Mouse (Mus musculus) c-Kit-positive CD71-positive TER-119-negative erythroid progenitor cells, embryonic 14.5 days (primary cell): Measurements from ENCODE around the gene Klc1.

Experiments used
- DNase-seq: peaks from one replicate; pipeline ENCODE4 v3.0.0-alpha.2; 2013; ENCODE audit warnings: low read depth

Gene Klc1

DNA sequence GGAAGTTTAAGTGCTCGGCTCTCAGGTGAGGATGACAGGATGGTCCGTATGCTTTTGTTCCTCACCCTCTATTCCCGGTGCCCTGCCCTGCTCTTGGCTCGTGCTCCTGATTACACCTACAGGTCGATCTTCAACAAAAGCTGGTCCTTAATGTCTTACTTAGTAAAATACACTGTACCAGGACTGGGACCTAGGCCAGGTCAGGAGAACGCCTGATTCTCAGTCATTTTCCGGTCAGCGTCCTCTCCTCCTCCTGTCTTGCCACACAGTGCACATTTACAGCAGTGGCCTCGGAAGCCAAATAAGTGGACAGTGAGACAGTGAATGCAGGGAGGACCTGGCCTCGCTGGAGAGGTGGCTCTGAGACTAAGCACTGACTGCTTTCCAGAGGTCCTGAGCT lies 12.0 kb downstream of the Klc1 start:
- DNase-seq, result no peak

DNA sequence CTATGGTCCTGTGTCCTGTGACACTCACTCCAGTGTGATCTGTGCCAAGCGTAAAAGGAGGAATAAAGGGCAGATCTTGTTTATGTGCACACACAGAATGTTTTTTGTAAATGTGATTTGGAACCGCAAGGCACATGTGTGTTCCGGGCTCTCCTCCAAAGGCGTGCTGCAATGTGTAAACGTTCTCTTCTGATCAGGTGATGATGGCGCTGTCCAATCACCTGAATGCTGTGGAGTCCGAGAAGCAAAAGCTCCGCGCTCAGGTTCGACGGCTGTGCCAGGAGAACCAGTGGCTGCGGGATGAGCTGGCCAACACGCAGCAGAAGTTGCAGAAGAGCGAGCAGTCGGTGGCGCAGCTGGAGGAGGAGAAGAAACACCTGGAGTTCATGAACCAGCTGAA lies 15.5 kb downstream of the Klc1 start:
- no peak for DNase-seq

DNA sequence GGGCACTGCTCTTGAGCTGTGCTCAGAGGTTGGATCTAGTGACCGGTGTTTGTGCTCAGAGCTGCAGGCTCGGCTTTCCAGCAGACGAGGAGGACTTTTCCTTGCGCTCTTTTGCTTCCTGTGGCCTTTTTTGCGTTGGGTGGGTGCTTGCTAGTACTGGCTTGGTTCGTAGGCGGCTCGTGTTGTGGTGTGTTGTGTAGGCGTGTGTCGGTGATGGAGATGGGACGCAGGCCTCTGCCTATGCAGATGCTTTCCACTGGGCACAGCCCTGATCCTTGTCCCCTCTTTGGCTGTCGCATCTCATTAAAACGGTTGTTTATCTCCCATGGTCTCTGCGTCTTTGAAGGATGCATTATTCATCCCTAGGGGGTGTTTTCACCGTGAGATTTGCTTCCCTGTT lies 16.2 kb downstream of the Klc1 start:
- DNase-seq, result no peak

DNA sequence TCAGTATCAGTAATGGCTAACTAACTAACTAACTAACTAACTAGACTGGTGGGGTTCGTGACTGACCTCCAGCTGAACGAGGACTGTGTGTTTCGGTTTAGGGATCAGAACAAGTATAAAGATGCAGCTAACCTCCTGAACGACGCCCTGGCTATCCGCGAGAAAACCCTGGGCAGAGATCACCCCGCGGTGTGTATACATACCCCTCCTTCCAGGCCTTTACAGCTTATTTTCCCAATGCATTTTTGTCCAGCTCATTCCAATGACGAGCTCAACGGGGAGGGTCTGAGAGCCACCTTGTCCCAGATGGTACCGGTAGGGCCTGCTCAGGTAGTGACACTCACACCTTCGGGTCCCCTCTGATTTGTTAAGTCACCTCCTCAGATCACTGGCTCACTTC lies 19.3 kb downstream of the Klc1 start:
- DNase-seq, result no peak

DNA sequence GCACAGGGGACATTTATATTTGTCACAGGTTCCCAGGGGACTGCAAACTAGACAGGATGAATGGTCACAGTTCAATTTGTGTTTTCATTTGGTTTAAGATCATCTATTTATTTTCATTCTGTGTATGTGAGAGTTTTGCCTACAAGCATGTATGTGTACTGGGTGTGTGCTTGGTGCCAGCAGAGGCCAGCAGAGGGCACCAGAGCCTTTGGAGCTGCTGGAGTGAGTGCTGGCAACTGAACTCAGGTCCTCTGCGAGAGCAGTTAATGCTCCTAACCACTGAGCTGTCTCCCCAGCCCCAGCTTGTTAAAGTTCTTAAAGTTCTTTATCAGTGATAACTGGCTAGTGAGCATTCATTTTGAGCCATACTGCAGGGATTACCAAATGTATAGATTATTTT lies 20.9 kb downstream of the Klc1 start:
- DNase-seq, result no peak

DNA sequence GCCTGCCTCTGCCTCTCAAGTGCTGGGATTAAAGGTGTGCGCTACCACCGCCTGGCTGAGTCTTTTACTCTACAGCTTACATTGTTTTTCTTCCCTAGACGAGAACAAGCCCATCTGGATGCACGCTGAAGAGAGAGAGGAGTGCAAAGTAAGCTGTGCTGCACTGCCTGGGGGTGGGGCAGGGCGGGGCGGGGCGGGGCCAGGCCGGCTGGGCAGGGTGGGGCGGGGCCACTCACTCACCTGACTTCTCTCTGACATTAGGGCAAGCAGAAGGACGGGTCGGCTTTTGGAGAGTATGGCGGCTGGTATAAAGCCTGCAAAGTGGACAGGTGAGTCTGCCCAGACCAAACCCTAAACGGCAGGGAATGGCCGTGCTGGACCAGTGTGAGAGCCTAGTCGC lies 26.5 kb downstream of the Klc1 start:
- DNase-seq, result no peak

DNA sequence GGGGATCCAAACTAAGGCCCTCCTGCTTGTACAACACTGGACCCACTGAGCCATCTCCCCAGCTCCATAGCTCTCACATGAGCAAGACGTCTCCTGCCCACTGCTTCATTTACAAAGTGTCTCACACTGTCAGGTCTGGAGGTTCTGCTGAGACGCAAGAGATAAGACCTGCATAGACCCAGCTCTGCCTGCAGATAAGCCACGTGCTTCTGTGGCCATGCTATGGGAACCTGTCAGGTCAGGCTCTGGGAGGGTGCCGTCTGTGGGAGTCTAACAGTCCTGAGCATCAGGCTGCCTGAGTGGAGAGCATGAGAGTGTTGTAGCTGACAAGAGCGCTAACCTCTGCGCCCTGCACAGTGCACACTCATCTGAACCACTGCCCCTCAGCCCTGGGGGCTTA lies 28.4 kb downstream of the Klc1 start:
- DNase-seq, result peak; percentile 20

DNA sequence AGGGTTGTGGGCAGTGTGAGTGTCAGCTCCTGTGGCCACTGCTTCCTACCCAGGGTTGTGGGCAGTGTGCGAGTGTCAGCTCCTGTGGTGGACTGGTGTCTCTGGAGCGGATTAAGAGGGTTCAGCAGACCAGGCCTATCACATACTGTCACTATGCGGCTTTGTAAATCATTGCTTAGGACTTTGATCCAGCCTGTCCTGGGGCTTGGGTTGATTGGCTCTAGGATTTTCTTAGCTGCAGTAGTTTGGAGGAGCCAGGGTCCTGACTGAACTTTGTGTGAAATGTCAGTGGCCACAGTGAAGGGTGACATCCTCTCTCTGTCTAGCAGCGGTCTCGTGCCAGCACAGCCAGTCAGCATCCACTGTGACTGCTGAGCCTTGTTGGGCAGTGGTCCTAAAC lies 31.4 kb downstream of the Klc1 start:
- DNase-seq, result no peak

DNA sequence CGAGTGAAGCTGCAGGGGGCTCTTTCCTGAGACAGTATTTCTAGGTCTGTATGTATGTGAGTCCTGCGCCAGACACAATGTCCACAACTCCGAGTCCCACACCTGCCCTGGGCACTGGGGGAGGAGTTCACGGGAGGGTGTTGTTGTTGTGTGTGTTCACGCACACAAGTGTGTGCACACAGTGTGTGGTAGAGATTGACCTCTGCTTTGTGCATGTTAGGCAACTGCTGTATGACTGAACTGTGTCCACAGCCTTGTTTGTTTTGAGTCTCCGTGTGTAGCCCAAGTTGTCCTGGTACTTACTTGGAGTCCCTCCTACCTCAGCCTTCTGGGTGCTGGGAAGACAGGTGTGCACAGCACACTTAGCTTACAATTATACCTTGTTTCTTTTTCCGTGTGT lies 32.0 kb downstream of the Klc1 start:
- no peak for DNase-seq

DNA sequence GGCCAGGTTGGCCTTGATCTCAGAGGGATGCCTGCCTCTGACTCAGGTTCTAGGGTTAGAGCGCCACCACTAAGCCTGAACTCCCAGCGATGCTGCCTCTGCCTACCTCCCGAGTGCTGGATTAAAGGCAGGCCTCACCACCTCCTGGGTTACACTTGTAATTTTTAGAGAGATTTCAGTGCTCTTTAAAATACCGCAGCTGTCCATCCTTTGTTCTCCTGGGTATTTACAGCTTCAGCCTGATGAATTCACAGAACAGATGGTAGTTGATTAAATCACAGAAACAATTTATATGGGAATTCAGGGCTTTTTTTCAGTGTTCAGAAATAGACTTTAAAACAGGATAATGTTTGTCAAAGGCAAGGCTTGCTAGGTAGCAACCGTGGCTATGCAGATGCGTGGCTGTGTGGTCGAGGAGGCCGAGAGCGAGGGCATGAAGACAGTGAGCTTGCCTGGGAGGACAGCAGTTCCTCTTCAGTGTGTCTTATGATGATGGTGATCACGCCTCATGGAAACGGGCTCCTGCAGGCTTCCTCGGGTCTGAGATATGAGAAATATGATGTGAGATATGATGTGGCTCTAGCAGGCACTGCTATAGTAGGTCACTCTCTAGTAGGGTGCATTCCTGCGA lies 32.9 kb downstream of the Klc1 start:
- no peak for DNase-seq

DNA sequence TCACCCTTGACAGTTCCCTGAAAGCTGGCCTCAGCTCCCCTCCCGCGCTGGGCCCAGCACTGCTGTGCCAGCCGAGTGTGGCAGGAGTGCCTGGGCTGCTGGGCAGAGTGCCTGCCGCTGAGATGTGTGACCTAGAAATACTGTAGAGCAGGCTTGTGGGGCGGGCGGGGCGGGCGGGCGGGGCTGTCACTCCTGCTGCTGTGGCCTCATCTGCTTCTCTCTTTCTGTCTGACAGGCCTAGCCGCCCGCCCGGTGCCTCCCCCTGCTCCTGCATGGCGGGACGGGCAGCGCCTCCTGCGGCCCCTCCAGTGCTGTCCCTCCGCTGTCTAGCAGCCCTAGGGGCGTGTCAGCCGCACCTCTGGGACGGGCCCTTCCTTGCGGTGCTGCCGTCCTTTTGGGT lies 35.5 kb downstream of the Klc1 start:
- no peak for DNase-seq

DNA sequence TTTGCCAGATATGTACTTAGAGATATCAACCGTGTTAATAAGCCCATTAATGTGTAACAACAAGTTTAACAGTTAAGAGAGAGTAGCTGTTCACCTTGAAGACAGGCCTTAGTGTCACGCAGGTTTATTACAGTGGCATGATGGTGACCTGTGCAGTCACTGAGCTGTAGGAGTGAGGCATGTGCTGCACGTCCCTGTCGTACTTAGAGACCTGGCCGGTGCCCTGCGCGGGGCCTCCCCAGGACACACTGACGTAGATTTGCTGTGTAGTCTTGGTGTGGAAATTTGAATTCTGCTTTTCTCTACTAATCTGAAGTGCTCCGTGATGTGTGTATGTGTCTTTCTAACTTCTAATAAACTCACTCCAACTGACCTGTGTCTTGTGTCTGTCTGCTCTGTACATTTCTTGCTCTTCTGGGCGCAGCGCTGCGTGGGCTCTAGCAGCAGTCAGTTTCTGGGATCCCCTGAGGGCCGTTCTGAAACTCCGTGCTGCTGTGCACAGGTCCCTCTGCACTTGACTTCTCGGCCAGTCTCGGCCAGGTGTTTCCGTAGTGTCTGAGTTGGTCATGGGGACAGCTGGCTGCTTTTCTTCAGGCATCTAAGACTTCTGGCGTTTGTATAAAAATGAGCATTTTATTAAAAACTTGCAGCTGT lies 36.0 kb downstream of the Klc1 start:
- DNase-seq, result no peak

DNA sequence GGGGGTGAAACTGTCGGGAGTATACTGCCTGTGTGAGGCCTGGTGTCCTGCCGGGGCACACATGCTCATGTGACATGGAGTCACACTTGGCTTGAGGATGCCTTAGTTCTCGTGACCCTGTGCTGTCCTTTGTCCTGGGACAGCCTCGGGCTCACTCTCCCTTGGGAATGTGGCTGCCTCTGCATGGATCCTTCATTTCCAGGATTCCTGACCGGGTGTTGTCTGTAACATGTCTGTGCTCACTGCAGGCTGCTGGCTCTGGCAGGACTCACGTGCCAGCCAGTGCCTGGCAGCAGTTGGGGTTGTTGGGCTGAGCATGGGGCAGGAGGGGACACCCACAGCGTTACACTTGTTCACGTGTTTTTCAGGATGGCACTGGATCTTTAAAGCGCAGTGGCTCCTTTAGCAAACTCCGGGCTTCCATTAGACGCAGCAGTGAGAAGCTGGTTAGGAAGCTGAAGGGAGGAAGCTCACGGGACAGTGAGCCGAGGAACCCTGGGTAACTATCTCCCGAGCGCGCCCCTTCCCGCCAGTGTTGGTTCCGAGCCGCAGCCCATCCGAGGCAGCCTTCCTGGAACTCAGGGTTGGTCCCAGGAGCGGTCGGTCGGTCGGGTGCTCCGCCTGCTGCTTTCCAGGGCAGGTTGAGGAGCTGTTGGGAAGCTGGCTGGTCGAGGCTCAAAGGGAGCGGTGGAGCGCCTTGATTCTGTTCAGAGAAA lies 36.7 kb downstream of the Klc1 start:
- DNase-seq, result no peak

DNA sequence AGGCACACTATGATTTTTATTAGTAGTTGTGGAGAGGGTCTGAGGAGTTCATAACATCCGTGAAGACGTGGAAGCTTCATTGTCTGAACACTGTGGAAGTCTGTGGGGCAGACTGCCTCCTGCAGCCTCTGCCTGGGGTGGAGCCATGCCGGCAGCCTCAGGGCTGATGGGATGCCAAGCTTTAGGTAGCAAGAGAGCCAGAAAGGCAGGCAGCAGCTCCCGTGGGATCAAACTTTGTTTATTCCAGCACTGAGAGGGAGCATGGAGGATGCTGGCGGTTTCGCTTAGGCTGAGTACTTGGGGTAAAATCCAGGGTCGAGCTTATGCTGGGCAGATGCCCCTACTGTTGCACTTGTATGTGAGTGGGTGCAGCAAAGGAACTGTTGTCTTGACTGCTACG lies 38.6 kb downstream of the Klc1 start:
- DNase-seq, result no peak

DNA sequence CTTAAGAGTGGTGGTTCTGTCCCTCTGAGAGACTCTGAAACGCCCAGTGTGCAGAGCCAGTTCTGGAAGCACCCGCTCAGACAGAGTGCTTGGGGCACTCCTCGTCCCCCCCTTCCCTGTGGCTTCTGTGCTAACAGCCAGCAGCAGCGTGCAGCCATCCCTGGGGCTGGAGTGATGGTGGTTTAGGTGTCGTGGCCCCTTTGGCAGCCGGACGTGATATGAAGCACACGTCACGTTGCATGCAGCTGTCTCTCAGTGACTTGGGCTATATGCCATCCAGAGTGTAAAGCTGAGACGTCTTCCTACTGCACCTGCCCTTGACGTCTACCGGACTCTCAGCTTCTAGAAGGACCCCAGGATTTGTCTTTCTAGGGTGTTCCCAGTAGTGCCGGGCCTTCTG lies 39.8 kb downstream of the Klc1 start:
- DNase-seq, result no peak

DNA sequence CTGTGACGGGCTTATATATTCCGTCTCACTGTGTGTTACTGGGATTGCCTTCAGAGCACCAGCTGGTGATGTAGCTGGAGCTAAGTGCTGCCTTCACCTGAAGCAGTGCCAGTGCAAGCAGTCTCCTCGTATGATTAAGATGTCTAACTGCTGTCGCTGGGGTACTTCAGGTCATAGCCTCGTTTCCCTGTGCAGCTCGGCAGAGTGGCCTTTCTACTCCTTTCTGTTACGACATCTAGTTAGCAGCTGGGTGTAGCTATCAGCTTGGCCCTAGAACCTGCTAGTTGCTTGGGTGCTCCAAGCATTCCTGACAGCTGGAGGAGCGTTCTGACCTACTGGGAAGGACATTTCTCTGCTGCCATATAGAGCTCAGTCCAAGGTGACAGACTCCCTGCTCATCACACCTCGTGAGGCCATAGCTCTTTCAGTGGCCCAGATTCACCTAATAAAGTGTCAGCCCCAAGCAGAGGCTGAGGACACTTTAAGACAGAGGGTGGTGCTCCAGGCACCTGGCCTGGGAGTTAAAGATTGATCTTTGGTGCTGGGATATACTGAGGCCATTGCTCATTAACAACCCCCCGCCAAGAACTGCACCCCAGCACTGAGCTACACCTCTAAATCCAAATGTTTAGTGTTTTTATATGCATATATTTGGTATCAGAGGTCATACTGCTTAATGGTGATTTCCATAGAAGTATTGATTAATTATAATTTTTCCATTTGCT lies 42.0 kb downstream of the Klc1 start:
- no peak for DNase-seq

DNA sequence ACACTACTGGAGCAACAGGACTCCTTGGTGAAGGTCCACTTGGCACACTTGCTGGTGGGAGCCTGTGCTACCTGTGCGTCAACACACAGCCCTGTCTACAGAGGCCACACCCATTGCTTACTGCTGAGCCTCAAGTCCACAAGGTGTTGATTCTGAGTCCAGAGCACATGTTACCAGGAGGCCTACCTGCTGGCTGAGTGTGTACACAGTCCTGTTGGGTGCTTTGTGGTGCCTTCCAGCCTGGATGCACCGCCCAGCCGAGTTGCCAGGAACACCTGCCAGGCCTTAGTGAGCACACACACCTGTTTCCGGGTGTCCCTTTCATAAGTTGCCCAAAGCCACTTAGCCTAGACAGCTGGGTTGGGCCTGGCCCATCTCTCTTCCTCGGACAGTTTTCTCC lies 44.9 kb downstream of the Klc1 start:
- no peak for DNase-seq

DNA sequence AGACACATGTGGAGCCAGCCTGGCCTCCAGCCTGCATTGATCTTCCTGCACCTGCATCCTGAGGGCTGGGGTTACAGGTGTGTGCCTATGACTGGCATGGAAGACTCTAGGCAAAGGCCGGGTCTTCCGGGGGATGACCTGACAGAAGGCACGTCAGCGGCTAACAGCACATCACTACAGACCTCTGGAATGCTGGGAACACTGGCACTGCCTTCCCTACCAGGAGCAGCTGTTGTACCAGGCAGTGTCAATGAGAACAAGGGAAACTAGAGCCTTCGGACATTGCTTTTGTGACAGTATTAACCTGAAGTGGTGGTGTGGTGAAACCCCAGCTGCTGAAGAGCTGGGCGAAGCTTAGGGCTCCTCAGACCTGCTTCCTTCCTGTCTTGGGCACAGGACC lies 50.1 kb downstream of the Klc1 start:
- no peak for DNase-seq

DNA sequence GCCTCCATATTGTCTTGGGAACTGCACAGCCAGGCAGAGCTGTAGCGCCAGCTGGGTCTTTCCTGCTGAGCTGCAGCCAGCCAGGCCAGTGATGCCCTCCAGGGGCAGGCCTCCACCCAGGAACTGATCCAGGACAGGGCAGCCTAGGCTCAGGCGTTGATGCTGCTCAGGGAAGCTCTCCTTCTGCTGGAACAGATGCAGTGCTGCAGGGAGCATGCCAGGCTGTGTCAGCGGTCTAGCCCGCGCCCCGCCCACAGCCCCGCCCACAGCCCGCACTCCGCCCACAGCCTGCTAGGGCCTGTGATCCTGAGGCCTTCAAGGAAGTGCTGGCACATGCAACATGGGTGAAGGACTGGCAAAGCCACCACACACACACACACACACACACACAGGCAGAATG lies 51.1 kb downstream of the Klc1 start:
- DNase-seq, result peak; percentile 54

DNA sequence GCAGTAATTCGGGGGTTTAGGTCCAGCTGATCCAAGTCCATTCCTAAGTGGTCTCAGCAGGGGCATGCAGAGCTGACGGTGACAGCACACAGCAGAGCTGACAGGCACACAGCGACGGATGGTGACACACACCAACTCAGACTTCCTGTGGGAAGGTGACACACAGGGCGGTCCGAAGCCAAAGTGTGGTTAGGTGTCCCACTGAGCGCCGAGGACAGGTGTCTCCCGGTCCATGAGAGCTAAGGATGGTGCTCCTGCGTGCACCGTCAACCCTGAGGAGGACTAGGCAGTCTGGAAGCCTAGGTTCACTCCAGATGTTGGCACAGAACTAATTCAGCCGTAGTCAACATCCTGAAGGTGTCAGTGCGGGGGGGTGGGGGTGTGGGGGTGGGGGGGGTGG lies 53.4 kb downstream of the Klc1 start:
- no peak for DNase-seq

DNA sequence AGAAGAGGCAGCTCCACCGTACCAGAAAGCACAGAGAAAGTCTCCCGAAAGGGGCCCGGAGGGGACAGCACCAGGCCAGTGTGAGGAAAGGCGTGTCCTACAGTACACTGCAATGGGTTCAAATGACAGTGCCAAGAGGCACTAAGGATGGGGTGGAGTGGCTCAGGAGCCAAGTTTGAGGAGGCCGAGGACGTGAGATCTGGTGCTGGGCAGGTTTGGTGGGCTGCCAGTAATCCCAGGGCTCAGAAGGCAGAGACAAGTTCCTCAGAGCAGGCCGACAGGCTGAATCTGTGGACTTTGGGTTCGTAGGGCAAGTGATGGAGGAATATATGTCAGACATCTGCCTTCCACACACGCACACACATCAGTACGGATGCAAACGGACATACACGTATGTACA lies 54.0 kb downstream of the Klc1 start:
- no peak for DNase-seq

DNA sequence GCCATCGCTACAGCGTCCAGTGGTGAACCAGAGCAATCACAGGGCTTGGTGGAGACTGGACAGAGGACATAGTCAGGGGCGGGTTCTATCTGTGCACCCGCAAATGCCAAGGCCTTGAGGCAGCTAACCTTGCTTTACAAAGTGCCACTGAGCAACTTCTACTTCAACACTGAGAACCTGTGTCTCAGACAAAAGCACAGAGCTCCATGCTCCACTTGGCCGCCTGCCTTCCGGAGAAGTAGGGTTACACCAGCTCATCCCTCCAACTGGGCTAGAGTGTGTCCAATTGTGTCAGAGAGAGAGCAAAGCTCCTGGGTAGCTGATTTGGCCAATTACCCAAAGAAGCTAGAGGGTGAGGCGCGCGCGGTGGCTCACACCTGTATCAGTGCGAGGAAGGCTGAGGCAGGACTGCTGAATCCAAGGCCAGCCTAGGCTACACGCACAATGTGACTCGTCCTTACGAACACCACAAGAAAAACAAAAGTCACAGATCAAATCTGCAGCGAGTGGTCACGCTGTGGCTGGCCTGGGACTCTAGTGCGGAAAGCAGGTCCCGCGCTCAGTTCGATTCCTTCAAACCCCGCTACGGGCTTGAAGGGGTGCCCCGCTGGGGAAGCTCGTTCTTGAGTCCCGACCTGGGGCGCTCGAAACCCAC lies 54.6 kb downstream of the Klc1 start:
- no peak for DNase-seq
